Mouse (Mus musculus) limb, embryonic 11.5 days (tissue): ENCODE measurements at regions not wholly inside any gene's neighbourhood (a gene's known extent, or its start where the extent isn't known, plus 50 kb on each side); places are given as distances from the start of the nearest gene placed in this dataset.
"Not testable (repeated sequence)": the region's sequence is repeated elsewhere in the genome, so short reads cannot be mapped to it uniquely, and the experiment has no call there.

Source experiments
- ATAC-seq: fragments of 200-750 bp; cut with Nextera tagmentation; 2 replicates; pipeline ENCODE4 v1.8.0; 2017; ENCODE audit warnings: low read depth; ENCODE audit not compliant: insufficient number of reproducible peaks, low FRiP score, low TSS enrichment
- DNase-seq: peaks from one replicate; pipeline ENCODE4 v3.0.0-alpha.2; 2015; ENCODE audit warnings: low spot score
- H3K27ac ChIP-seq: fragments of 300-500 bp; sonication (generic); replicated peaks from 2 replicates; pipeline ENCODE4 v1.5.1; 2014; ENCODE audit warnings: low read depth, mild to moderate bottlenecking, low read length
- H3K27me3 ChIP-seq: fragments of 300-500 bp; sonication (generic); 2 replicates; pipeline ENCODE4 v1.6.1; 2014; ENCODE audit warnings: mild to moderate bottlenecking, low read length, mixed read lengths; ENCODE audit not compliant: control insufficient read depth, insufficient read depth
- H3K36me3 ChIP-seq: fragments of 300-500 bp; sonication (generic); 2 replicates; pipeline ENCODE4 v1.6.1; 2014; ENCODE audit warnings: mild to moderate bottlenecking, low read length, moderate library complexity, mixed read lengths; ENCODE audit not compliant: control insufficient read depth, insufficient read depth
- H3K4me1 ChIP-seq: fragments of 300-500 bp; sonication (generic); 2 replicates; pipeline ENCODE4 v1.6.1; 2014; ENCODE audit warnings: low read length, mixed read lengths; ENCODE audit not compliant: control insufficient read depth, insufficient read depth
- H3K4me2 ChIP-seq: fragments of 300-500 bp; sonication (generic); 2 replicates; pipeline ENCODE4 v1.6.1; 2014; ENCODE audit warnings: low read depth, mild to moderate bottlenecking, moderate library complexity; ENCODE audit not compliant: severe bottlenecking
- H3K4me3 ChIP-seq: fragments of 300-500 bp; sonication (generic); 2 replicates; pipeline ENCODE4 v1.5.1; 2014; ENCODE audit warnings: low read depth, low read length
- H3K9ac ChIP-seq: fragments of 300-500 bp; sonication (generic); 2 replicates; pipeline ENCODE4 v1.6.1; 2014; ENCODE audit warnings: mild to moderate bottlenecking, low read length
- H3K9me3 ChIP-seq: fragments of 300-500 bp; sonication (generic); 2 replicates; pipeline ENCODE4 v1.6.1; 2016; ENCODE audit warnings: low read length; ENCODE audit not compliant: control insufficient read depth
- WGBS: fragments of 180-500 bp; shearing (Covaris S2); extraction: QIAGEN DNeasy Blood & Tissue Kit; methylation state at CpG from one replicate; pipeline ENCODE4 v1.1.7; 2014; 5-methylcytosine and 5-hydroxymethylcytosine counted together

DNA sequence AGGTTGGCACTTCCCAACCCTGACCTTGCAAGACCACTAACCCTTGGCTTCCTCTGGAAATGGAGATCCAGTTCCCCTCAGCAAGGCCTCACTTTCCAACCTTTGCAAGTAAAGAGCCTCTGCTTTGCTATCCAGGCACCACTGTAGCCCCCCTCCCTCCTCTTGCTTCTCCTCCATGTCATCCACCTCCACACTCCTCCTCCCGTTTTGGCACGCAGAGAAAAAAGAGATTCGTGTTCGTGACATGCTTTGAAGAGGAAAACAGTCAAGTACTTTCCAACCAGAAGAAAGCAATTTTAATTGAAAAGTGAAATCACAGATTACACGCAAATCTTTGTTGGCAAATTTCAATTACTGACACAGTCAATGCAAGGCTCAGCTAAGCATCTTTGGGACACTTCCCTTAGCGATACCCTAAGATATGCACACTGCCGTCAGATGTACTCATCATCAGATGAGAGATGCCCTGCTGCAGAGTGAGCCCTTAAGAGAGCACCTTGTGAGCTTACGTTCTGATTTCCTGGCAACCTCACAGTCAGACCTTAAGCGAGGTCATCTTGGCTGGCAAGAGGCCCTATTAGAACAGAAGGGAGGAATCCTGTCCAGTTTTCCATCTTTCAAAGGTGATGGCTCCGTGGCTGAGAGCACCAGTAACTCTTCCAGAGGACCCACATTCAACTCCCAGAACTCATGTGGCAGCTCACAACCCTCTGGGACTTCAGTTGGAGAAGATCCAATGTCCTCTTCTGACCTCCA, 208.5 kb upstream of the Zfp703 start:
- Histone ChIP-seq H3K9me3 (no peaks in the 10 kb centered on the region), H3K4me1 (peaks cover 24% of the 10 kb centered on the region), H3K4me3 (no peak overlapping the region), H3K27ac (no peak overlapping the region), H3K4me2 (no peak overlapping the region), H3K27me3 (peaks cover 9% of the 10 kb centered on the region; the same call in 1 of the 2 replicates), H3K9ac (no peak overlapping the region), H3K36me3 (no peaks in the 10 kb centered on the region)
- ATAC-seq (no peak), DNase-seq (no peak)
- WGBS: 84% methylated on average over 10 of the region's 10 CpGs

DNA sequence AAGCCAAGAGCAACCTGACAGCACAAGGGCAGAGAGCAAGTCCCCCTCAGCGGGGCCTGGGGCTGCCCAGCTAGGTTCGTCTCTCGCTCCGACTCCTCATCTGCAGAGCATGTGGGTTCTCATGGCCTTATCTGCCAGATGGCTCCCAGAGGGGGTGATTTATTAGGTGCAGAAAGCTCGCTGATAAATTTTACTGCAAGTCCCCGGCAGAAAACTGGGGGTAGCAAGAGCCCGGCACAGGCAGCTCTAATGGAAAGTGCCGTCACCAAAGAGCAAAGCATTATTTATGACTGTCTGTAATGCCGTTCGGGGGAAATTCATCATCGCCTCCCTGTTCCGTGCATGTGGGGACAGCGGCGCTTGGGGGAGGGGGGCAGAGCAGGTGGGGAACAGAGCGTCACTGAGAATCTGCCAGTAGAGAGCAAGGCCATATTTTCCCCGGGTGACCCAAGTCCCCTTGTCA, 206.7 kb upstream of the Zfp703 start:
- Histone ChIP-seq H3K4me3 (no peak overlapping the region), H3K36me3 (no peaks in the 10 kb centered on the region), H3K9me3 (no peaks in the 10 kb centered on the region), H3K27me3 (peaks cover 11% of the 10 kb centered on the region; the same call in 1 of the 2 replicates), H3K4me2 (peak overlapping the region; percentile 34), H3K4me1 (peaks cover 22% of the 10 kb centered on the region), H3K27ac (no peak overlapping the region), H3K9ac (no peak overlapping the region)
- WGBS: 2% methylated on average over 16 of the region's 16 CpGs
- ATAC-seq (peak; percentile 75; the same call in 1 of the 2 replicates), DNase-seq (peak; percentile 76)

DNA sequence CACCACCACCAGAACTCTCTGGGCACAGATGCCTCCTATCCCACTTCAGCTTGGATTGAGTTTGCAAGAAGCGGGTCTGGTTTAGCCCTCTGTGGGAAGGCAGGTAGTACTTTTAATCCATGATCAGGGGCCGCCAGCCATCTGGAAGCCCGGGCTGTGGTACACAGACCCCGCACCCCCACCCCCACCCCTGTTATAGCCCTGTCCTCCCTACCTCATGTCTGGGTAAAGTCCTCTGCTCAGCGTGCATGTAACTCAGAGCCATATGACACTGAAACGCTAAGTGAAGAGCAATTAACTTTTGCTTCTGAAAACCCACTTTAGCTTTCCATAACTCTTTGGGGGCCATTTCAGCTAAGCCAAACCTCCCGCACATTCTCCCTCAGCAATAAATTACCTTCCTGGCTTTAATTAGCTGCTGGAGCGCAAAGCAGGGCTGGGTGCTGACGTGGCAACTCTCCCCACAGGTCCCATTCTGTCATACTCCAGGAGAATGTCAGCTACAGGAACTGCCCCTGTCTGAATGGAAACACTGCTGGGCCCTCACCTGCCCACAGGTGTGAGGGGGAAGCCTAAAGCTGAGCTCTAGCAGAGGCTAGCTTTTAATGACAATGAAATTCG, 198.1 kb upstream of the Zfp703 start:
- H3K9me3 ChIP-seq: no peaks in the 10 kb centered on the region
- no peak overlapping the region for H3K9ac ChIP-seq
- 9% methylated on average over 10 of the region's 10 CpGs for WGBS
- H3K4me1 ChIP-seq: peaks cover 17% of the 10 kb centered on the region
- H3K27me3 ChIP-seq: peaks cover 11% of the 10 kb centered on the region
- DNase-seq (peak; percentile 65), ATAC-seq (peak; percentile 79)
- no peak overlapping the region for H3K27ac ChIP-seq
- H3K4me3 ChIP-seq: no peak overlapping the region
- H3K4me2 ChIP-seq: peak overlapping the region; percentile 10; the same call in 1 of the 2 replicates
- H3K36me3 ChIP-seq: no peaks in the 10 kb centered on the region

GRCm38 (mm10) chr8:26780515-26780914, 196.6 kb upstream of the Zfp703 start:
- ATAC-seq (no peak), DNase-seq (peak; percentile 38)
- Histone ChIP-seq H3K27ac (no peak overlapping the region), H3K4me2 (peak overlapping the region; percentile 33), H3K9ac (no peak overlapping the region), H3K4me1 (peaks cover 17% of the 10 kb centered on the region), H3K9me3 (no peaks in the 10 kb centered on the region), H3K4me3 (no peak overlapping the region), H3K36me3 (no peaks in the 10 kb centered on the region), H3K27me3 (peaks cover 9% of the 10 kb centered on the region; the same call in 1 of the 2 replicates)
- 17% methylated on average over 19 of the region's 19 CpGs for WGBS

GRCm38 (mm10) chr8:26782936-26783335, 194.2 kb upstream of the Zfp703 start:
- 93% methylated on average over 8 of the region's 8 CpGs for WGBS

GRCm38 (mm10) chr8:26784381-26784780, 192.7 kb upstream of the Zfp703 start:
- Histone ChIP-seq H3K27ac (no peak overlapping the region), H3K27me3 (peaks cover 6% of the 10 kb centered on the region; the same call in 1 of the 2 replicates)
- WGBS: 67% methylated on average over 6 of the region's 6 CpGs

More at GRCm38 (mm10) chr8:26782936-26783335, 194.2 kb upstream of the Zfp703 start:
- H3K4me3 ChIP-seq, H3K4me2 ChIP-seq, H3K9ac ChIP-seq, DNase-seq, H3K27me3 ChIP-seq, H3K36me3 ChIP-seq, ATAC-seq, H3K27ac ChIP-seq, H3K9me3 ChIP-seq: not testable (repeated sequence)
- H3K4me1 ChIP-seq: peaks cover 17% of the 10 kb centered on the region

DNA sequence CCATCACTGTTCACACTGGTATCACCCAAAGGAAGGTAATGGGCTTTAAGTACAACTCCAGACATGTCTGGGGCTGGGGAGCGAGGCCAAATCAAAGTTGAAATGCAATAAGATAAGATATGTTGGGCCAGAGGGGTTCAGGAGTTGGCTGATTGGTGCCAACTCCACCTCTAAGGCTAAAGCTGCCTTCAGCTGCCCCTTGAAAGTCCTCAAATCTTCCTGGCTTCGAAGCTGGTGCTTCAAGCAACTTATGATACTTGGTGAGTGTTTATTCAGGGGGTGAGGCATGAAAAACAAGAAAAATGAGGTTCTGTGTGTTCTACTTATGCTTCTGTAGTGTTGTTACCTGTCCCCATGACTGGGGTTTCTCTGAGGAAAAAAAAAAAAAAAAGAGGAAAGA, 185.3 kb upstream of the Zfp703 start:
- H3K9ac ChIP-seq: no peak overlapping the region

More at GRCm38 (mm10) chr8:26784381-26784780, 192.7 kb upstream of the Zfp703 start:
- ATAC-seq (no peak), DNase-seq (no peak)
- H3K4me1 ChIP-seq: peaks cover 8% of the 10 kb centered on the region
- no peaks in the 10 kb centered on the region for H3K36me3 ChIP-seq
- no peak overlapping the region for H3K4me2 ChIP-seq
- H3K9me3 ChIP-seq: no peaks in the 10 kb centered on the region
- H3K9ac ChIP-seq: no peak overlapping the region
- no peak overlapping the region for H3K4me3 ChIP-seq

DNA sequence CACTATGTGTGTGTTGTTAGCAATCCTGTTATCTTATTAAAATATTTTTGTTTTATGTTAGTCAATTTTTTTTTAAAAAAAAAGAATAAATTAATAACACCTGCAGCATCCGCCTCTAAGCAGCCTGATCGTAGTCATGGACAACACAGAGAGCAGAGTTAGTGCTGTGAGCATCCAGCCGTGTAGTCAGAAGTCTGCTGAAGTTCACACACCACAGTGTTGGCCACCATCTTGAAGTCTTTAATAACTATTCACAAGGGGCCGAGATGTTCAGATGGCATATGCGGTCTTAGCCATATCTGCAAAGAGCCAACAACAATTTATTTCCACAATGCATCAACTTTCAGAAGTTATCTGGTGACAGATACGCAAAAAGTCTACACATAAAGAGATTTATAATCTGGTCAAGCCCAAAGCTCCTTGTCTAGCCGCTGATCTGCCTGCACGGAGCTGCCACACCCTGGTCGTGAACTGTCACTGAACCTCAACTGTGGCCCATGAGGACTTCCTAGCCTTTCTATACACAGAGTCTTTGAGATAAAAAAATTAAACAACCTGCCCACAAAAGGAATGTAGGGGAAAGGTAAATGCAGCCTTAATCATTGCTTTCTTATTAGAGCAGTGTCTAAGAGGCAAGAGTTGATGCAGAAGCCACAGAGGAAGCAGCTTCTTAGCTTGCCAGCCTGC, 183.4 kb upstream of the Zfp703 start:
- no peak overlapping the region for H3K27ac ChIP-seq
- H3K27me3 ChIP-seq: no peaks in the 10 kb centered on the region
- no peaks in the 10 kb centered on the region for H3K36me3 ChIP-seq

More for the DNA sequence above, 185.3 kb upstream of the Zfp703 start:
- H3K27me3 ChIP-seq: no peaks in the 10 kb centered on the region
- DNase-seq (no peak), ATAC-seq (no peak)
- no peak overlapping the region for H3K27ac ChIP-seq
- no peak overlapping the region for H3K4me3 ChIP-seq
- H3K4me2 ChIP-seq: no peak overlapping the region
- no peaks in the 10 kb centered on the region for H3K9me3 ChIP-seq
- no peaks in the 10 kb centered on the region for H3K36me3 ChIP-seq
- WGBS: 89% methylated on average over 2 of the region's 2 CpGs
- H3K4me1 ChIP-seq: 0 out of 2 replicates have a peak, but pooled peaks cover 3% of the 10 kb centered on the region

More for the DNA sequence above, 183.4 kb upstream of the Zfp703 start:
- 0 out of 2 replicates have a peak, but pooled peaks cover 3% of the 10 kb centered on the region for H3K4me1 ChIP-seq
- H3K9ac ChIP-seq: no peak overlapping the region
- H3K4me2 ChIP-seq: no peak overlapping the region
- ATAC-seq (no peak), DNase-seq (no peak)
- no peak overlapping the region for H3K4me3 ChIP-seq
- H3K9me3 ChIP-seq: no peaks in the 10 kb centered on the region
- WGBS: 87% methylated on average over 9 of the region's 9 CpGs
